Mouse (Mus musculus) C2C12 (cell line): ENCODE measurements around the gene Eya4. TPM values are rescaled to one million over a fixed set of nuclear protein-coding genes. Genes with fewer than 3 reads are reported as not detected.

Experiments
- H3K27me3 ChIP-seq: one replicate; pipeline ENCODE4 v1.6.1; 2011; ENCODE audit not compliant: control insufficient read depth, insufficient read depth, insufficient read length
- H3K36me3 ChIP-seq: one replicate; pipeline ENCODE4 v1.6.1; 2011; ENCODE audit not compliant: control insufficient read depth, insufficient read depth
- H3K4me3 ChIP-seq: one replicate; pipeline ENCODE4 v1.5.1; 2011; ENCODE audit warnings: mild to moderate bottlenecking, control low read depth; ENCODE audit not compliant: poor library complexity, insufficient read depth, severe bottlenecking
- H3K79me2 ChIP-seq: one replicate; pipeline ENCODE4 v1.6.1; 2011; ENCODE audit not compliant: control insufficient read depth, insufficient read depth
- H3K79me3 ChIP-seq: one replicate; pipeline ENCODE4 v1.6.1; 2011; ENCODE audit warnings: low read depth, control low read depth
- H3ac ChIP-seq: one replicate; pipeline ENCODE3; 2011; ENCODE audit warnings: low read depth; ENCODE audit not compliant: control insufficient read depth, insufficient read length
- CEBPB ChIP-seq: IDR thresholded peaks from one replicate; pipeline ENCODE4 v1.6.1; 2011; ENCODE audit warnings: low read depth, mild to moderate bottlenecking, control low read depth, moderate library complexity
- CTCF ChIP-seq: IDR thresholded peaks from one replicate; pipeline ENCODE4 v1.5.1; 2011; ENCODE audit not compliant: control insufficient read depth, insufficient read depth, insufficient read length
- FOSL1 ChIP-seq: IDR thresholded peaks from one replicate; pipeline ENCODE4 v1.8.0; 2011; ENCODE audit warnings: mild to moderate bottlenecking, low read length; ENCODE audit not compliant: poor library complexity, insufficient read depth, severe bottlenecking
- MAX ChIP-seq: IDR thresholded peaks from one replicate; pipeline ENCODE4 v1.6.1; 2011; ENCODE audit warnings: mild to moderate bottlenecking, control low read depth
- MYOD1 ChIP-seq: IDR thresholded peaks from one replicate; pipeline ENCODE4 v1.6.1; 2011; ENCODE audit warnings: low read depth; ENCODE audit not compliant: control insufficient read depth, insufficient read length
- MYOG ChIP-seq: IDR thresholded peaks from one replicate; pipeline ENCODE4 v1.6.1; 2011; ENCODE audit not compliant: control insufficient read depth, insufficient read length; ENCODE audit errors: extremely low read depth
- USF1 ChIP-seq: IDR thresholded peaks from one replicate; pipeline ENCODE4 v1.6.1; 2011; ENCODE audit warnings: low read depth, mild to moderate bottlenecking, control low read depth, moderate library complexity
- polyA plus RNA-seq: library from polyadenylated mRNA; unstranded; fragments of >200 nt; fragmentation: generic; extraction: Trizol; gene quantifications from one replicate; pipeline ENCODE4 v1.2.1, GENCODE M21; 2012; ENCODE audit warnings: missing spikeins

Eya4 gene
- polyA plus RNA-seq, 1 experiment, result 6.2 TPM

DNA sequence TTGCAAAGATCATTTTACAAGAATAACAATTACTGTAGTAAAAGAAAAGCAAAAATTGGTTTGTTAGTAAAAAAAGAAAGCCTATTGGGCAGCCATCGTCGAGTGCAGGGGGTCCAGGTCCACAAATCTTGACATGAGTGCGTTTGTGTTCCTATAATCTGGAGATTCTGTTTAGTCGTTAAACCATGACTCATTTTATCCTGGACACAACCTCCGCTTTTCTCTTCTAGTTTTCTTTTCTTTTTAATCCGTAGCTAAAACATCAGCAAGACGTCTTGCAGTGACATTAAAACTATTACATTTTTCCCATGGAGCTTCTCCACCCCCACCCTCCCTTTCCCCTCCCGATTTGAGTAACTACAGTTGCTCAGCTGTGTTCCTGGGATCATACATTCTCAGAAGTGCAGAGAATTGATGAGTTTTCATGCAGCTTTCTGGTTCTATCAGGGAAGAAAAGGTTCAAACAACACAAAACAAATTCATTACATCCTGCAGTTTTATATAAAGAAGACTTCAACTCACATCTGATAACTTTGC is 297.1 kb downstream of the Eya4 start:
- Histone ChIP-seq H3K79me3 (no peaks in the 10 kb centered on the region), H3K36me3 (no peaks in the 10 kb centered on the region), H3K4me3 (no peak overlapping the region), H3K27me3 (no peaks in the 10 kb centered on the region), H3K79me2 (no peaks in the 10 kb centered on the region), H3ac (no peak overlapping the region)
- no peak for TF ChIP-seq MAX
- TF ChIP-seq MYOG, result no peak
- no peak for TF ChIP-seq FOSL1
- no peak for TF ChIP-seq CTCF
- TF ChIP-seq CEBPB, result no peak
- TF ChIP-seq MYOD1, result no peak
- TF ChIP-seq USF1, result no peak
